Mouse (Mus musculus): Measurements from ENCODE around the gene 2700081O15Rik. TPM values are rescaled to one million over a fixed set of nuclear protein-coding genes. Genes with fewer than 3 reads are reported as not detected.

The 2700081O15Rik gene
- total and polyA plus RNA-seq, 3 experiments: 14.1 to 18.0 TPM; not detected in 1

DNA sequence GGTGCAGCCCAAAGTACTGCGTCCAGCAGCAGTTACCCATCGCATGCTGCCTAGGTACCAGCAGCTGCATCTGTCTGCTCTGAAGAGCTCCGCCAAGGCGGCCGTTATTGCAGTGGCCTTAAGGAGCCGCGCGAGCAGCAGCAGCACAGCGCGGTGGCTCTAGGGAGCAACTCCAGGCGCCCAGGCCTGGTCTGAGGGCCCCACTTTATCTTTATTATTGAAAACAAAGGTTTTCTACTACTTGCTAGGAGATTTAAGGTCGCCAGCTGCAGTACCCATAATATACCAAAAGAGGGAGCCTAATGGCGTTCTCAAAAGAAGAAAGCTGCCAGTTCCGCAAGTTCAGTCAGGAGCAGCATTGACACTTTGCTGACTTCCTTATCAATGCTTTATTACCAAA, 24.1 kb downstream of the 2700081O15Rik start:
- H3K79me2 ChIP-seq (ENCODE audit: control insufficient read depth, insufficient read depth, low read length, poor library complexity): 0 out of 2 replicates have a peak, but pooled peaks cover 2% of the 10 kb centered on the region
- TF ChIP-seq MYC (IDR thresholded peaks at IDR 0.05; ENCODE audit: low read depth, low read length): no peak
- peak in 2 of 3 experiments; percentile 61 to 67; a peak in 4 of 6 replicates for TF ChIP-seq CTCF (IDR thresholded peaks at IDR 0.05 in 2 of 3, conservative IDR thresholded peaks at IDR 0.05 in 1 of 3; ENCODE audit: control insufficient read depth in 1 of 3, insufficient read depth in 1 of 3, low read depth in 2 of 3, low read length in 3 of 3, poor library complexity in 1 of 3, severe bottlenecking in 1 of 3)
- no peak for TF ChIP-seq GABPA (IDR thresholded peaks at IDR 0.05; ENCODE audit: low read depth, low read length)
- peak; percentile 57 for TF ChIP-seq SMC3 (IDR thresholded peaks at IDR 0.05; ENCODE audit: low read depth, low read length)
- peak; percentile 36 for TF ChIP-seq RAD21 (IDR thresholded peaks at IDR 0.05; ENCODE audit: low read depth, low read length)
- H3K9me3 ChIP-seq (replicated peaks; ENCODE audit: insufficient read depth, low read length): no peaks in the 10 kb centered on the region
- peaks cover 3 to 15% of the 10 kb centered on the region in 2 experiments for H3K4me1 ChIP-seq (ENCODE audit: control insufficient read depth in 1 of 2, insufficient read depth in 2 of 2, low read length in 2 of 2)
- no peak overlapping the region for H3K9ac ChIP-seq (ENCODE audit: control insufficient read depth, low read depth, low read length, poor library complexity, severe bottlenecking)
- peak; percentile 74 for DNase-seq (ENCODE audit: low read depth, low spot score)
- no peaks in the 10 kb centered on the region for H3K27me3 ChIP-seq (ENCODE audit: control insufficient read depth in 1 of 2, insufficient read depth in 2 of 2, low read length in 2 of 2)
- no peak overlapping the region for H3K27ac ChIP-seq (ENCODE audit: control insufficient read depth, low read depth, low read length)
- H3K36me3 ChIP-seq (ENCODE audit: control insufficient read depth in 1 of 2, insufficient read depth in 2 of 2, low read length in 2 of 2): peaks cover 0 to 14% of the 10 kb centered on the region in 2 experiments
- no peak overlapping the region for H3K4me3 ChIP-seq (ENCODE audit: control insufficient read depth in 1 of 2, insufficient read depth in 1 of 2, low read depth in 2 of 2, low read length in 2 of 2)

DNA sequence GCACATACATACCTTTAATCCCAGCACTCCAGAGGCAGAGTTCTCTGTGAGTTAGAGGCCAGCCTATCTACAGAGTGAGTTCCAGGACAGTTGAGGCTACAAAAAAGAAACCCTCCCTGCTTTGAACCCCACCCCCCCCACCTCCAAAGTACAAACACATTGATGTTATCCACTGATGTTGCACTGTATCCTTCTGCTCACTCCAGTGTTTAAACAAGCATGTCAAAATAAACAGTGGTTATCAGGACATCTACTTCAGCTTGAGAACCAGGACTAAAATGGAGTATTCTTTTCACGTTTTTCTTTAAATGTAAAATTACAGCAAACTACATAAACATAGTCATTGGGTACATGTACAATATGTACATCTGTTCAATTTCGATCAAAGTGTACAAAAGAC, 27.7 kb downstream of the 2700081O15Rik start:
- Histone ChIP-seq H3K36me3 (ENCODE audit: control insufficient read depth in 1 of 2, insufficient read depth in 2 of 2, low read length in 2 of 2) (no peaks in the 10 kb centered on the region; a peak in 2 of 4 replicates), H3K27ac (ENCODE audit: control insufficient read depth, low read depth, low read length) (no peak overlapping the region), H3K79me2 (ENCODE audit: control insufficient read depth, insufficient read depth, low read length, poor library complexity) (0 out of 2 replicates have a peak, but pooled peaks cover 2% of the 10 kb centered on the region), H3K4me1 (ENCODE audit: control insufficient read depth in 1 of 2, insufficient read depth in 2 of 2, low read length in 2 of 2) (no peaks in the 10 kb centered on the region), H3K9me3 (replicated peaks; ENCODE audit: insufficient read depth, low read length) (no peaks in the 10 kb centered on the region), H3K9ac (ENCODE audit: control insufficient read depth, low read depth, low read length, poor library complexity, severe bottlenecking) (no peak overlapping the region), H3K27me3 (ENCODE audit: control insufficient read depth in 1 of 2, insufficient read depth in 2 of 2, low read length in 2 of 2) (no peaks in the 10 kb centered on the region), H3K4me3 (ENCODE audit: control insufficient read depth in 1 of 2, insufficient read depth in 1 of 2, low read depth in 2 of 2, low read length in 2 of 2) (no peak overlapping the region)
- no peak for TF ChIP-seq MAX (IDR thresholded peaks at IDR 0.05; ENCODE audit: low read length)
- no peak for TF ChIP-seq USF1 (IDR thresholded peaks at IDR 0.05; ENCODE audit: low read depth, low read length)
- TF ChIP-seq ELF1 (IDR thresholded peaks at IDR 0.05; ENCODE audit: low read depth, low read length): no peak
- TF ChIP-seq MYC (IDR thresholded peaks at IDR 0.05; ENCODE audit: low read depth, low read length): no peak
- no peak for TF ChIP-seq NELFE (IDR thresholded peaks at IDR 0.05; ENCODE audit: low read depth, low read length)
- no peak for TF ChIP-seq SMC3 (IDR thresholded peaks at IDR 0.05; ENCODE audit: low read depth, low read length)
- no peak for DNase-seq (ENCODE audit: low read depth, low spot score)

DNA sequence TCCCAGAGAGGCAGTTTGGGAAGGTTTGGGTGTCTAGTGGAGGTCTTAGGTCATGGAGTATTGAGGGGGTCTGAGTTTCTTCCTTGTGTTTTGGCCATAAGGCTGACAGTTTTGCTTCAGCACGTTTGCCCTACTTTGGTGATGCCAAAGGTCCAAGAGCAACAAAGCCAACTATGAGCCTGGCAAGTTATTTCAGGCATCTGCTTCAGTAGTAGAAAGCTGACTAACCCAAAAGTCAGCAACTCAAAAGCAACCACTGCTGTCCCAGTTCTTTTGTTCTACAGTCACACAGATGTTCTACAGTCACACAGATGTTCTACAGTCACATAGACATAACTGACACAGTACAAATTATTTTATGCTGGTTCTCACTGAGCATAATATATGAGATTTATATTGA, 28.2 kb downstream of the 2700081O15Rik start:
- no peak for DNase-seq (ENCODE audit: low read depth, low spot score)
- no peak overlapping the region for H3K9ac ChIP-seq (ENCODE audit: control insufficient read depth, low read depth, low read length, poor library complexity, severe bottlenecking)
- TF ChIP-seq JUND (IDR thresholded peaks at IDR 0.05; ENCODE audit: low read depth, low read length) (no peak), NRF1 (IDR thresholded peaks at IDR 0.05; ENCODE audit: insufficient read depth, low read depth, low read length, poor library complexity, severe bottlenecking) (no peak), GATA1 (IDR thresholded peaks at IDR 0.05; ENCODE audit: low read depth, low read length) (no peak), USF2 (IDR thresholded peaks at IDR 0.05; ENCODE audit: borderline replicate concordance in 1 of 2, insufficient read depth in 1 of 2, low read depth in 1 of 2, low read length in 2 of 2) (no peak), POLR2AphosphoS2 (IDR thresholded peaks at IDR 0.05; ENCODE audit: low read length) (no peak), TAL1 (IDR thresholded peaks at IDR 0.05; ENCODE audit: low read length) (no peak), POLR2AphosphoS5 (IDR thresholded peaks at IDR 0.05; ENCODE audit: borderline replicate concordance, low read depth, low read length) (no peak), MAX (IDR thresholded peaks at IDR 0.05; ENCODE audit: low read length) (no peak), MXI1 (IDR thresholded peaks at IDR 0.05; ENCODE audit: low read depth, low read length) (no peak)

More for the DNA sequence above, 28.2 kb downstream of the 2700081O15Rik start:
- no peaks in the 10 kb centered on the region for H3K9me3 ChIP-seq (replicated peaks; ENCODE audit: insufficient read depth, low read length)
- 0 out of 2 replicates have a peak, but pooled peaks cover 2% of the 10 kb centered on the region for H3K79me2 ChIP-seq (ENCODE audit: control insufficient read depth, insufficient read depth, low read length, poor library complexity)
- H3K36me3 ChIP-seq (ENCODE audit: control insufficient read depth in 1 of 2, insufficient read depth in 2 of 2, low read length in 2 of 2): no peaks in the 10 kb centered on the region; a peak in 2 of 4 replicates
- H3K4me1 ChIP-seq (ENCODE audit: control insufficient read depth in 1 of 2, insufficient read depth in 2 of 2, low read length in 2 of 2): no peaks in the 10 kb centered on the region
- no peak overlapping the region for H3K27ac ChIP-seq (ENCODE audit: control insufficient read depth, low read depth, low read length)
- H3K27me3 ChIP-seq (ENCODE audit: control insufficient read depth in 1 of 2, insufficient read depth in 2 of 2, low read length in 2 of 2): no peaks in the 10 kb centered on the region
- no peak overlapping the region for H3K4me3 ChIP-seq (ENCODE audit: control insufficient read depth in 1 of 2, insufficient read depth in 1 of 2, low read depth in 2 of 2, low read length in 2 of 2)
